Mouse (Mus musculus) MEL (cell line): ENCODE results near the gene Sfrp4. TPM values are rescaled to one million over a fixed set of nuclear protein-coding genes. Genes with fewer than 3 reads are reported as not detected.

Source experiments
- DNase-seq: peaks from one replicate; pipeline ENCODE4 v3.0.0; 2011; ENCODE audit warnings: low read depth, low spot score
- H3K27ac ChIP-seq: 2 replicates; pipeline ENCODE4 v1.5.1; 2012; ENCODE audit warnings: low read depth, mild to moderate bottlenecking, control low read depth, low read length, moderate library complexity; ENCODE audit not compliant: control insufficient read depth
- H3K27me3 ChIP-seq, 2 experiments: fragments of 150-350 bp in 1 of 2; sonication (generic) in 1 of 2; 2 replicates each; pipeline ENCODE4 v1.6.1; 2012; ENCODE audit warnings: low read length in 2 of 2, mild to moderate bottlenecking in 2 of 2, improper control_type of control experiment in 1 of 2, moderate library complexity in 1 of 2; ENCODE audit not compliant: insufficient read depth in 2 of 2, control insufficient read depth in 1 of 2
- H3K36me3 ChIP-seq, 2 experiments: 2 replicates each; pipeline ENCODE4 v1.6.1; 2012 to 2014; ENCODE audit warnings: low read length in 2 of 2, improper control_type of control experiment in 1 of 2, inconsistent platforms in 1 of 2, mild to moderate bottlenecking in 1 of 2; ENCODE audit not compliant: insufficient read depth in 2 of 2, control insufficient read depth in 1 of 2
- H3K4me1 ChIP-seq, 2 experiments: fragments of 150-350 bp in 1 of 2; sonication (generic) in 1 of 2; 2 replicates each; pipeline ENCODE4 v1.6.1; 2012; ENCODE audit warnings: low read length in 2 of 2, improper control_type of control experiment in 1 of 2, mild to moderate bottlenecking in 1 of 2; ENCODE audit not compliant: insufficient read depth in 2 of 2, control insufficient read depth in 1 of 2
- H3K4me3 ChIP-seq, 2 experiments: fragments of 150-350 bp in 1 of 2; sonication (generic) in 1 of 2; 2 replicates each; pipeline ENCODE4 v1.5.1; 2012; ENCODE audit warnings: low read depth in 2 of 2, low read length in 2 of 2, mild to moderate bottlenecking in 2 of 2, moderate library complexity in 2 of 2, control low read depth in 1 of 2, improper control_type of control experiment in 1 of 2; ENCODE audit not compliant: control insufficient read depth in 1 of 2, insufficient read depth in 1 of 2
- H3K79me2 ChIP-seq: 2 replicates; pipeline ENCODE4 v1.6.1; 2012; ENCODE audit warnings: mild to moderate bottlenecking, low read length, moderate library complexity; ENCODE audit not compliant: control insufficient read depth, poor library complexity, insufficient read depth
- H3K9ac ChIP-seq: 2 replicates; pipeline ENCODE4 v1.6.1; 2012; ENCODE audit warnings: low read depth, mild to moderate bottlenecking, control low read depth, low read length, moderate library complexity; ENCODE audit not compliant: control insufficient read depth, poor library complexity, severe bottlenecking
- H3K9me3 ChIP-seq: fragments of 150-350 bp; sonication (generic); replicated peaks from 2 replicates; pipeline ENCODE4 v1.6.1; 2012; ENCODE audit warnings: mild to moderate bottlenecking, low read length, improper control_type of control experiment, moderate library complexity; ENCODE audit not compliant: insufficient read depth
- BHLHE40 ChIP-seq: IDR thresholded peaks from 2 replicates; pipeline ENCODE4 v1.6.1; 2012; ENCODE audit warnings: low read depth, mild to moderate bottlenecking, inconsistent platforms, low read length, improper control_type of control experiment, borderline replicate concordance
- CTCF ChIP-seq, 3 experiments: IDR thresholded peaks in 2 of 3; conservative IDR thresholded peaks in 1 of 3; 2 replicates each; pipeline ENCODE4 v1.5.1; 2011 to 2012; ENCODE audit warnings: low read length in 3 of 3, low read depth in 2 of 3, mild to moderate bottlenecking in 2 of 3, improper control_type of control experiment in 1 of 3, inconsistent platforms in 1 of 3, mixed read lengths in 1 of 3, moderate library complexity in 1 of 3; ENCODE audit not compliant: control insufficient read depth in 1 of 3, insufficient read depth in 1 of 3, poor library complexity in 1 of 3, severe bottlenecking in 1 of 3
- E2F4 ChIP-seq: IDR thresholded peaks from 2 replicates; pipeline ENCODE4 v1.6.1; 2011; ENCODE audit warnings: low read depth, low read length, improper control_type of control experiment, borderline replicate concordance
- EP300 ChIP-seq, 2 experiments: IDR thresholded peaks; 2 replicates each; pipeline ENCODE4 v1.6.1; 2011; ENCODE audit warnings: improper control_type of control experiment in 2 of 2, low read length in 2 of 2, low read depth in 1 of 2, mild to moderate bottlenecking in 1 of 2
- ETS1 ChIP-seq: IDR thresholded peaks from 2 replicates; pipeline ENCODE4 v1.6.1; 2012; ENCODE audit warnings: low read depth, mild to moderate bottlenecking, inconsistent platforms, low read length, improper control_type of control experiment, moderate library complexity
- HCFC1 ChIP-seq: IDR thresholded peaks from 2 replicates; pipeline ENCODE4 v1.6.1; 2012; ENCODE audit warnings: low read depth, mild to moderate bottlenecking, inconsistent platforms, low read length, improper control_type of control experiment, moderate library complexity
- MAX ChIP-seq: IDR thresholded peaks from 2 replicates; pipeline ENCODE4 v1.6.1; 2011; ENCODE audit warnings: low read length, improper control_type of control experiment
- MEF2A ChIP-seq: IDR thresholded peaks from 2 replicates; pipeline ENCODE4 v1.6.1; 2014; ENCODE audit warnings: low read depth, mild to moderate bottlenecking, inconsistent platforms, low read length, improper control_type of control experiment; ENCODE audit not compliant: poor library complexity, insufficient replicate concordance, severe bottlenecking; ENCODE audit errors: extremely low read depth
- RAD21 ChIP-seq: IDR thresholded peaks from 2 replicates; pipeline ENCODE4 v1.6.1; 2011; ENCODE audit warnings: mild to moderate bottlenecking, low read depth, low read length, improper control_type of control experiment
- RCOR1 ChIP-seq: IDR thresholded peaks from 2 replicates; pipeline ENCODE4 v1.6.1; 2012; ENCODE audit warnings: low read depth, mild to moderate bottlenecking, inconsistent platforms, low read length, improper control_type of control experiment
- SMC3 ChIP-seq: IDR thresholded peaks from 2 replicates; pipeline ENCODE4 v1.6.1; 2011; ENCODE audit warnings: low read depth, low read length, improper control_type of control experiment
- TAL1 ChIP-seq: IDR thresholded peaks from 2 replicates; pipeline ENCODE4 v1.6.1; 2012; ENCODE audit warnings: mild to moderate bottlenecking, inconsistent platforms, low read length, moderate library complexity, mixed read lengths
- TBP ChIP-seq: IDR thresholded peaks from 2 replicates; pipeline ENCODE4 v1.8.0; 2011; ENCODE audit warnings: low read depth, low read length, improper control_type of control experiment
- TCF12 ChIP-seq: IDR thresholded peaks from 2 replicates; pipeline ENCODE4 v1.6.1; 2014; ENCODE audit warnings: low read depth, mild to moderate bottlenecking, inconsistent platforms, low read length, improper control_type of control experiment, moderate library complexity
- ZC3H11A ChIP-seq: IDR thresholded peaks from 2 replicates; pipeline ENCODE4 v1.6.1; 2012; ENCODE audit warnings: low read depth, mild to moderate bottlenecking, inconsistent platforms, low read length, improper control_type of control experiment
- ZKSCAN1 ChIP-seq: IDR thresholded peaks from 2 replicates; pipeline ENCODE4 v1.6.1; 2012; ENCODE audit warnings: low read depth, mild to moderate bottlenecking, inconsistent platforms, low read length, improper control_type of control experiment, moderate library complexity
- polyA plus RNA-seq, 2 experiments: library from polyadenylated mRNA; stranded (reverse) in 1 of 2; unstranded in 1 of 2; fragments of >175 nt in 1 of 2; fragments of >200 nt in 1 of 2; gene quantifications; 2 replicates each; pipeline versions ENCODE4 v1.2.1 to v1.2.4; 2012; ENCODE audit warnings: low replicate concordance in 2 of 2, low read depth in 1 of 2; ENCODE audit not compliant: insufficient read length in 2 of 2, insufficient read depth in 1 of 2, missing spikeins in 1 of 2
- total RNA-seq: library from RNA; depleted of rRNA; stranded (reverse); fragments of 300-350 nt; gene quantifications from 2 replicates; pipeline ENCODE4 v1.2.3, GENCODE M21; 2012

The Sfrp4 gene
- total and polyA plus RNA-seq, 3 experiments, result 0.19 TPM; not detected in 2

GRCm38 (mm10) chr13:19630768-19631709 lies 8.1 kb downstream of the Sfrp4 start:
- no peak overlapping the region for H3K9ac ChIP-seq
- H3K27ac ChIP-seq, result no peak overlapping the region
- H3K9me3 ChIP-seq, result no peaks in the 10 kb centered on the region
- H3K4me1 ChIP-seq, result peaks cover 0 to 3% of the 10 kb centered on the region in 2 experiments; a peak in 2 of 4 replicates
- H3K4me3 ChIP-seq, result no peak overlapping the region
- no peak for DNase-seq
- H3K27me3 ChIP-seq, result no peaks in the 10 kb centered on the region
- TF ChIP-seq ZKSCAN1, result no peak
- TF ChIP-seq BHLHE40, result no peak
- no peak for TF ChIP-seq MEF2A
- TF ChIP-seq RCOR1, result no peak
- H3K79me2 ChIP-seq, result no peaks in the 10 kb centered on the region
- peaks cover 0 to 9% of the 10 kb centered on the region in 2 experiments; a peak in 2 of 4 replicates for H3K36me3 ChIP-seq

- H3K27me3 ChIP-seq, result no peaks in the 10 kb centered on the region
- H3K36me3 ChIP-seq, result no peaks in the 10 kb centered on the region; a peak in 1 of 4 replicates
- H3K9me3 ChIP-seq, result no peaks in the 10 kb centered on the region
- no peak overlapping the region for H3K9ac ChIP-seq
- peak; percentile 48 for DNase-seq
- H3K4me1 ChIP-seq, result peaks cover 0 to 3% of the 10 kb centered on the region in 2 experiments; a peak in 1 of 4 replicates
- TF ChIP-seq RAD21, result peak; percentile 76
- TF ChIP-seq SMC3, result peak; percentile 93
- TF ChIP-seq TAL1, result no peak
- TF ChIP-seq TCF12, result no peak
- peak; percentile 82 for TF ChIP-seq ZC3H11A
- TF ChIP-seq MAX, result no peak
- TF ChIP-seq E2F4, result no peak
- no peak for TF ChIP-seq TBP
- TF ChIP-seq CTCF (IDR thresholded peaks at IDR 0.05 in 2 of 3, conservative IDR thresholded peaks at IDR 0.05 in 1 of 3; ENCODE audit: control insufficient read depth in 1 of 3, insufficient read depth in 1 of 3, low read depth in 2 of 3, low read length in 3 of 3, poor library complexity in 1 of 3, severe bottlenecking in 1 of 3), result peak; percentile 32 to 78 (median 65)
- TF ChIP-seq EP300 (IDR thresholded peaks at IDR 0.05; ENCODE audit: low read depth in 1 of 2, low read length in 2 of 2), result no peak
- TF ChIP-seq ETS1, result no peak
- no peak for TF ChIP-seq HCFC1
- TF ChIP-seq, all 39 proteins: peak for 4
- Histone ChIP-seq H3K27ac (no peak overlapping the region), H3K79me2 (no peaks in the 10 kb centered on the region), H3K4me3 (no peak overlapping the region)
Measured at GRCm38 (mm10) chr13:19636131-19636530, 13.2 kb downstream of the Sfrp4 start.
